Mouse (Mus musculus): ENCODE data around the gene Ccdc71. TPM values are rescaled to one million over a fixed set of nuclear protein-coding genes. Genes with fewer than 3 reads are reported as not detected.

The Ccdc71 gene
- polyA plus RNA-seq, 1 experiment from 2014 or later: 48.8 TPM

GRCm38 (mm10) chr9:108453458-108453857 is 6.9 kb upstream of the Ccdc71 start:
- DNase-seq (no peak), ATAC-seq (ENCODE audit: low FRiP score, low TSS enrichment) (no peak)
- no peaks in the 10 kb centered on the region for H3K27me3 ChIP-seq (ENCODE audit: control insufficient read depth, insufficient read depth, low read length)
- H3K36me3 ChIP-seq (ENCODE audit: control insufficient read depth, insufficient read depth, low read length): peaks cover 7% of the 10 kb centered on the region
- no peak overlapping the region for H3K27ac ChIP-seq (replicated peaks; ENCODE audit: low read depth, low read length)
- peak overlapping the region; percentile 75 for H3K4me2 ChIP-seq (ENCODE audit: low read length)
- H3K4me1 ChIP-seq (ENCODE audit: control insufficient read depth, insufficient read depth, low read length): peaks cover 42% of the 10 kb centered on the region
- H3K4me3 ChIP-seq (replicated peaks; ENCODE audit: low read depth, low read length): peak overlapping the region; percentile 60; the same call in 1 of the 2 replicates
- no peaks in the 10 kb centered on the region for H3K9me3 ChIP-seq (ENCODE audit: control insufficient read depth, low read length)
- no peak overlapping the region; the same call in 1 of the 2 replicates for H3K9ac ChIP-seq (replicated peaks; ENCODE audit: low read length)
- WGBS: 77% methylated on average over 4 of the region's 4 CpGs

- H3K4me3 ChIP-seq (replicated peaks; ENCODE audit: low read depth, low read length): no peak overlapping the region
- H3K9me3 ChIP-seq (ENCODE audit: control insufficient read depth, low read length): no peaks in the 10 kb centered on the region
- WGBS: 89% methylated on average over 6 of the region's 6 CpGs
- DNase-seq (no peak), ATAC-seq (ENCODE audit: low FRiP score, low TSS enrichment) (no peak)
- H3K36me3 ChIP-seq (ENCODE audit: control insufficient read depth, insufficient read depth, low read length): no peaks in the 10 kb centered on the region
- peaks cover 34% of the 10 kb centered on the region for H3K4me1 ChIP-seq (ENCODE audit: control insufficient read depth, insufficient read depth, low read length)
- no peak overlapping the region for H3K27ac ChIP-seq (replicated peaks; ENCODE audit: low read depth, low read length)
- no peak overlapping the region for H3K9ac ChIP-seq (replicated peaks; ENCODE audit: low read length)
- no peak overlapping the region for H3K4me2 ChIP-seq (ENCODE audit: low read length)
- no peaks in the 10 kb centered on the region for H3K27me3 ChIP-seq (ENCODE audit: control insufficient read depth, insufficient read depth, low read length)
Observed at GRCm38 (mm10) chr9:108454429-108454828, 5.9 kb upstream of the Ccdc71 start.

GRCm38 (mm10) chr9:108455747-108456571 is 4.4 kb upstream of the Ccdc71 start:
- 79% methylated on average over 12 of the region's 12 CpGs for WGBS
- Histone ChIP-seq H3K27ac (replicated peaks; ENCODE audit: low read depth, low read length) (no peak overlapping the region), H3K36me3 (ENCODE audit: control insufficient read depth, insufficient read depth, low read length) (no peaks in the 10 kb centered on the region), H3K4me1 (ENCODE audit: control insufficient read depth, insufficient read depth, low read length) (peaks cover 19% of the 10 kb centered on the region), H3K9ac (replicated peaks; ENCODE audit: low read length) (no peak overlapping the region), H3K9me3 (ENCODE audit: control insufficient read depth, low read length) (no peaks in the 10 kb centered on the region), H3K4me2 (ENCODE audit: low read length) (no peak overlapping the region), H3K27me3 (ENCODE audit: control insufficient read depth, insufficient read depth, low read length) (no peaks in the 10 kb centered on the region), H3K4me3 (replicated peaks; ENCODE audit: low read depth, low read length) (no peak overlapping the region)
- ATAC-seq (ENCODE audit: low FRiP score, low TSS enrichment): no peak
- DNase-seq: no peak

- H3K4me1 ChIP-seq (ENCODE audit: control insufficient read depth, insufficient read depth, low read length): peaks cover 18% of the 10 kb centered on the region
- 89% methylated on average over 10 of the region's 10 CpGs for WGBS
- H3K27me3 ChIP-seq (ENCODE audit: control insufficient read depth, insufficient read depth, low read length): no peaks in the 10 kb centered on the region
- H3K4me2 ChIP-seq (ENCODE audit: low read length): no peak overlapping the region
- H3K27ac ChIP-seq (replicated peaks; ENCODE audit: low read depth, low read length): no peak overlapping the region
- no peak for DNase-seq
- no peaks in the 10 kb centered on the region for H3K9me3 ChIP-seq (ENCODE audit: control insufficient read depth, low read length)
- no peak for ATAC-seq (ENCODE audit: low FRiP score, low TSS enrichment)
- no peaks in the 10 kb centered on the region for H3K36me3 ChIP-seq (ENCODE audit: control insufficient read depth, insufficient read depth, low read length)
- no peak overlapping the region for H3K4me3 ChIP-seq (replicated peaks; ENCODE audit: low read depth, low read length)
- no peak overlapping the region for H3K9ac ChIP-seq (replicated peaks; ENCODE audit: low read length)
Observed at GRCm38 (mm10) chr9:108456953-108457352, 3.4 kb upstream of the Ccdc71 start.

GRCm38 (mm10) chr9:108459939-108460318 is 398 bp upstream of the Ccdc71 start:
- DNase-seq (no peak), ATAC-seq (ENCODE audit: low FRiP score, low TSS enrichment) (no peak; the same call in 1 of the 2 replicates)
- Histone ChIP-seq H3K36me3 (ENCODE audit: control insufficient read depth, insufficient read depth, low read length) (peaks cover 21% of the 10 kb centered on the region), H3K27me3 (ENCODE audit: control insufficient read depth, insufficient read depth, low read length) (no peaks in the 10 kb centered on the region), H3K4me1 (ENCODE audit: control insufficient read depth, insufficient read depth, low read length) (peaks cover 9% of the 10 kb centered on the region), H3K9ac (replicated peaks; ENCODE audit: low read length) (peak overlapping the region; percentile 79; the same call in 1 of the 2 replicates), H3K4me3 (replicated peaks; ENCODE audit: low read depth, low read length) (peak overlapping the region; percentile 86), H3K27ac (replicated peaks; ENCODE audit: low read depth, low read length) (peak overlapping the region; percentile 79), H3K4me2 (ENCODE audit: low read length) (peak overlapping the region; percentile 93), H3K9me3 (ENCODE audit: control insufficient read depth, low read length) (no peaks in the 10 kb centered on the region)
- 91% methylated on average over 1 of the region's 1 CpGs for WGBS

- Histone ChIP-seq H3K4me2 (ENCODE audit: low read length) (peak within 1 kb of the TSS; percentile 93), H3K36me3 (ENCODE audit: control insufficient read depth, insufficient read depth, low read length) (peaks cover 34% of the 10 kb centered on the region), H3K4me1 (ENCODE audit: control insufficient read depth, insufficient read depth, low read length) (peaks cover 9% of the 10 kb centered on the region), H3K27me3 (ENCODE audit: control insufficient read depth, insufficient read depth, low read length) (no peaks in the 10 kb centered on the region), H3K4me3 (replicated peaks; ENCODE audit: low read depth, low read length) (peak within 1 kb of the TSS; percentile 86), H3K9me3 (ENCODE audit: control insufficient read depth, low read length) (no peaks in the 10 kb centered on the region), H3K9ac (replicated peaks; ENCODE audit: low read length) (peak within 1 kb of the TSS; percentile 79), H3K27ac (replicated peaks; ENCODE audit: low read depth, low read length) (peak within 1 kb of the TSS; percentile 79)
- DNase-seq (peak; percentile 49), ATAC-seq (ENCODE audit: low FRiP score, low TSS enrichment) (0 out of 2 replicates have a peak, but pooled peaks have one; percentile 18)
- 26% methylated on average over 11 of the region's 11 CpGs for WGBS
Observed at GRCm38 (mm10) chr9:108461181-108461631, 879 bp downstream of the Ccdc71 start, which contains the start of gene Klhdc8b. Gene Klhdc8b (minus strand): TSS chr9:108461581.

- H3K9ac ChIP-seq (replicated peaks; ENCODE audit: low read length): peak overlapping the region; percentile 79; the same call in 1 of the 2 replicates
- H3K36me3 ChIP-seq (ENCODE audit: control insufficient read depth, insufficient read depth, low read length): peaks cover 34% of the 10 kb centered on the region
- H3K4me1 ChIP-seq (ENCODE audit: control insufficient read depth, insufficient read depth, low read length): peaks cover 9% of the 10 kb centered on the region
- no peak for DNase-seq
- H3K4me3 ChIP-seq (replicated peaks; ENCODE audit: low read depth, low read length): peak overlapping the region; percentile 86
- peak overlapping the region; percentile 93 for H3K4me2 ChIP-seq (ENCODE audit: low read length)
- no peak for ATAC-seq (ENCODE audit: low FRiP score, low TSS enrichment)
- no peaks in the 10 kb centered on the region for H3K9me3 ChIP-seq (ENCODE audit: control insufficient read depth, low read length)
- WGBS: 94% methylated on average over 5 of the region's 5 CpGs
- H3K27me3 ChIP-seq (ENCODE audit: control insufficient read depth, insufficient read depth, low read length): no peaks in the 10 kb centered on the region
- H3K27ac ChIP-seq (replicated peaks; ENCODE audit: low read depth, low read length): no peak overlapping the region
Observed at GRCm38 (mm10) chr9:108461675-108462074, 1.3 kb downstream of the Ccdc71 start.

GRCm38 (mm10) chr9:108462192-108462591 is 1.9 kb downstream of the Ccdc71 start:
- H3K9me3 ChIP-seq (ENCODE audit: control insufficient read depth, low read length): no peaks in the 10 kb centered on the region
- DNase-seq (no peak), ATAC-seq (ENCODE audit: low FRiP score, low TSS enrichment) (no peak)
- no peaks in the 10 kb centered on the region for H3K27me3 ChIP-seq (ENCODE audit: control insufficient read depth, insufficient read depth, low read length)
- H3K27ac ChIP-seq (replicated peaks; ENCODE audit: low read depth, low read length): no peak overlapping the region
- H3K36me3 ChIP-seq (ENCODE audit: control insufficient read depth, insufficient read depth, low read length): peaks cover 39% of the 10 kb centered on the region
- 94% methylated on average over 10 of the region's 10 CpGs for WGBS
- H3K4me3 ChIP-seq (replicated peaks; ENCODE audit: low read depth, low read length): no peak overlapping the region
- peak overlapping the region; percentile 93; the same call in 1 of the 2 replicates for H3K4me2 ChIP-seq (ENCODE audit: low read length)
- H3K9ac ChIP-seq (replicated peaks; ENCODE audit: low read length): no peak overlapping the region
- H3K4me1 ChIP-seq (ENCODE audit: control insufficient read depth, insufficient read depth, low read length): peaks cover 9% of the 10 kb centered on the region

- no peak overlapping the region for H3K9ac ChIP-seq (replicated peaks; ENCODE audit: low read length)
- no peak for ATAC-seq (ENCODE audit: low FRiP score, low TSS enrichment)
- 98% methylated on average over 9 of the region's 9 CpGs for WGBS
- DNase-seq: no peak
- H3K27ac ChIP-seq (replicated peaks; ENCODE audit: low read depth, low read length): no peak overlapping the region
- no peak overlapping the region for H3K4me2 ChIP-seq (ENCODE audit: low read length)
- peaks cover 9% of the 10 kb centered on the region for H3K4me1 ChIP-seq (ENCODE audit: control insufficient read depth, insufficient read depth, low read length)
- no peaks in the 10 kb centered on the region for H3K9me3 ChIP-seq (ENCODE audit: control insufficient read depth, low read length)
- H3K36me3 ChIP-seq (ENCODE audit: control insufficient read depth, insufficient read depth, low read length): peaks cover 42% of the 10 kb centered on the region
- H3K27me3 ChIP-seq (ENCODE audit: control insufficient read depth, insufficient read depth, low read length): no peaks in the 10 kb centered on the region
- no peak overlapping the region for H3K4me3 ChIP-seq (replicated peaks; ENCODE audit: low read depth, low read length)
Observed at GRCm38 (mm10) chr9:108463713-108464112, 3.4 kb downstream of the Ccdc71 start.
